Comparison of ENCODE assay signal across 20 mouse cellular contexts in the genomic region with DNA sequence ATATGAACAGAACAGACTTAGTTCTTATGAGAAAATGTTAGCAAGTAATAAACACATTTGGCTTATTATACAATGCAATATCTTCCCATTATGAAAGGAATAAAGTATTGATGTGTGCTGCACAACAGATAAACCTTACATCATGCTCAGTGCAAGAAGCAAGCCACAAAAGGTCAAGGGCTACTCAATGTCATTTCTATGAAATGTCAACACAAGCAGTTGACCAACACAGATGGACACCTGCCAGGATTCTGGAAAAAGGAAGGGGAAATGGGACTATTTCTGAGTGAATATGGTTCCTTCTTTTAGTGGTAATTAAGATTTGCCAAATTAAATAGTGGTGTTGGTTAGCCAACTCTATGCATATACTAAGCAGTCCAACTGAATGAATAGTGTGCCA. TPM values are rescaled to one million over a fixed set of nuclear protein-coding genes. Genes with fewer than 3 reads are reported as not detected.
A peak's percentile ranks its signal among the peaks of the same experiment; 100 is the strongest.
DNase-seq lines count a peak whose midpoint lies in the region; TF ChIP-seq lines count a peak whose summit lies in the region.
"Had no signal": no experiment of that assay in that cellular context is flagged by ENCODE, and none has a peak within 500 bp of the region (broad histone marks: within the 10 kb centered on the region; RNA-seq: fewer than 3 reads in every experiment).

No protein-coding gene starts in this region.

- peaks cover 5% of the 10 kb centered on the region for H3K4me1 ChIP-seq in lung, adult 2 months (ENCODE audit: control insufficient read depth, insufficient read depth, low read length)
- H3K4me1 ChIP-seq: forebrain, embryonic 15.5 days; hindbrain, embryonic 13.5 days; intestine, embryonic 15.5 days had no signal

- no peak for TF ChIP-seq CTCF in gastrocnemius, adult 2 months (IDR thresholded peaks at IDR 0.05)
- no peak for TF ChIP-seq CTCF in lung, adult 2 months (IDR thresholded peaks at IDR 0.05; ENCODE audit: insufficient read depth, low read length)

- no peak overlapping the region for H3K4me3 ChIP-seq in gastrocnemius, adult 2 months
- no peak overlapping the region for H3K4me3 ChIP-seq in lung, adult 2 months (replicated peaks; ENCODE audit: extremely low read depth, low read depth, low read length)
- H3K4me3 ChIP-seq: forebrain, embryonic 15.5 days; hindbrain, embryonic 13.5 days; intestine, embryonic 15.5 days; liver, embryonic 13.5 days had no signal

- no peak for TF ChIP-seq POLR2A in lung, adult 2 months (IDR thresholded peaks at IDR 0.05; ENCODE audit: borderline replicate concordance, extremely low read depth, low read depth, low read length)

- intact Hi-C loops in gastrocnemius, adult 2 months (cut with DNase I), result no loop called here
- intact Hi-C loops in gastrocnemius, postnatal 14 days (cut with DNase I; ENCODE audit: low total_unique reads), result no loop called here

- peak overlapping the region; percentile 16; the same call in 1 of the 2 replicates for H3K27ac ChIP-seq in gastrocnemius, adult 2 months
- H3K27ac ChIP-seq: forebrain, embryonic 15.5 days; hindbrain, embryonic 13.5 days; intestine, embryonic 15.5 days had no signal

- no peak for DNase-seq in gastrocnemius, adult 2 months
- DNase-seq in gastrocnemius, postnatal 10 days, result no peak
- peak; percentile 35 for DNase-seq in lung, postnatal 10 days
- no peak for DNase-seq in lung, adult 2 months
- DNase-seq in lung, postnatal 25 days (ENCODE audit: low spot score), result peak; percentile 49
- DNase-seq in urinary bladder, adult 2 months (ENCODE audit: low spot score), result no peak
- no peak for DNase-seq in gastrocnemius, postnatal 14 days
- no peak for DNase-seq in layer of hippocampus, postnatal 25 days (ENCODE audit: extremely low spot score in 1 of 2, low spot score in 1 of 2)
- DNase-seq: cerebellum, postnatal 25 days; kidney, postnatal 10 days; layer of hippocampus, adult 9-11 months; liver, embryonic 13.5 days; thymus, postnatal 14 days had no signal

RNA-seq across cellular contexts. Expression of a gene that starts 9.2 kb away (rescaled TPM):
- total RNA-seq in gastrocnemius, adult 2 months (2021), result not detected
- total RNA-seq in gastrocnemius, postnatal 10 days (2021), result not detected
- 0.29 and 0.37 TPM in 2 replicates for polyA plus RNA-seq in lung, adult 2 months (2012; rRNA removed)
- 0.12 and 0.21 TPM in 2 replicates for polyA plus RNA-seq in urinary bladder, adult 2 months (2012; rRNA removed)
- total RNA-seq in gastrocnemius, postnatal 14 days (2021), result not detected
- total RNA-seq in layer of hippocampus, postnatal 25 days (2021), result not detected
- total RNA-seq: gastrocnemius, adult 8-10 months had no signal
- polyA plus RNA-seq: forebrain, embryonic 15.5 days; heart, embryonic 14.5 days; hindbrain, embryonic 13.5 days; intestine, embryonic 15.5 days; midbrain, embryonic 11.5 days; stomach, embryonic 16.5 days had no signal

RNA-seq across cellular contexts. Expression of a gene that starts 52.7 kb away (rescaled TPM):
- under 1 TPM; 0.59 to 0.71 TPM for total RNA-seq in gastrocnemius, adult 2 months (2021)
- under 1 TPM; 0.63 to 0.70 TPM for total RNA-seq in gastrocnemius, postnatal 10 days (2021)
- 5.4 and 9.0 TPM in 2 replicates for polyA plus RNA-seq in lung, adult 2 months (2012; rRNA removed)
- polyA plus RNA-seq in urinary bladder, adult 2 months (2012; rRNA removed), result 4.3 and 6.8 TPM in 2 replicates
- total RNA-seq in gastrocnemius, postnatal 14 days (2021), result under 1 TPM; 0.53 to 0.64 TPM
- total RNA-seq in layer of hippocampus, postnatal 25 days (2021), result 1 to 10 TPM in 1 of 2 experiments, under 1 TPM in 1; 0.96 to 1.1 TPM

RNA-seq across cellular contexts. Expression of a gene that starts 52.8 kb away (rescaled TPM):
- total RNA-seq in gastrocnemius, adult 2 months (2021), result 10 to 100 TPM; 16.1 to 21.2 TPM
- total RNA-seq in gastrocnemius, postnatal 10 days (2021), result 10 to 100 TPM; 28.5 to 31.9 TPM
- 56.1 and 57.2 TPM in 2 replicates for polyA plus RNA-seq in lung, adult 2 months (2012; rRNA removed)
- 88.9 and 108 TPM in 2 replicates for polyA plus RNA-seq in urinary bladder, adult 2 months (2012; rRNA removed)
- total RNA-seq in gastrocnemius, postnatal 14 days (2021), result 10 to 100 TPM; 19.9 to 22.5 TPM
- total RNA-seq in layer of hippocampus, postnatal 25 days (2021), result 10 to 100 TPM; 24.3 to 28.4 TPM

Comparison
In these comparisons a context has a peak if more than half of its experiments do, and no peak if none do; other contexts are left out.
1. DNase-seq: peak in lung, postnatal 10 days (single experiment) and lung, postnatal 25 days (single experiment); none in gastrocnemius, adult 2 months (single experiment), gastrocnemius, postnatal 10 days (single experiment), lung, adult 2 months (single experiment), urinary bladder, adult 2 months (single experiment), gastrocnemius, postnatal 14 days (single experiment) and layer of hippocampus, postnatal 25 days (0 of 2).